ENCODE assay signal across 21 mouse cellular contexts in genomic region chr1:135485179-135485578, GRCm38 (mm10). TPM values are rescaled to one million over a fixed set of nuclear protein-coding genes. Genes with fewer than 3 reads are reported as not detected.
DNase-seq lines count a peak whose midpoint lies in the region; ATAC-seq and TF ChIP-seq lines count a peak whose summit lies in the region.
"Had no signal": no experiment of that assay in that cellular context is flagged by ENCODE, and none has a peak within 500 bp of the region (broad histone marks: within the 10 kb centered on the region; RNA-seq: fewer than 3 reads in every experiment).

No protein-coding gene starts in this region.

- peaks cover 70% of the 10 kb centered on the region for H3K4me1 ChIP-seq in heart, embryonic 13.5 days
- H3K4me1 ChIP-seq in midbrain, embryonic 10.5 days, result peaks cover 20% of the 10 kb centered on the region
- H3K4me1 ChIP-seq in midbrain, embryonic 15.5 days, result no peaks in the 10 kb centered on the region
- H3K4me1 ChIP-seq: forebrain, embryonic 13.5 days; hindbrain, embryonic 12.5 days had no signal

- peaks cover 44% of the 10 kb centered on the region for H3K36me3 ChIP-seq in heart, embryonic 13.5 days
- peaks cover 21% of the 10 kb centered on the region for H3K36me3 ChIP-seq in midbrain, embryonic 10.5 days
- H3K36me3 ChIP-seq in midbrain, embryonic 15.5 days (replicated peaks), result no peaks in the 10 kb centered on the region

- H3K9ac ChIP-seq in heart, embryonic 13.5 days, result no peak overlapping the region
- H3K9ac ChIP-seq in midbrain, embryonic 15.5 days, result no peak overlapping the region
- H3K9ac ChIP-seq: embryonic facial prominence, embryonic 13.5 days; forebrain, embryonic 13.5 days; forebrain, postnatal 0 days; heart, embryonic 15.5 days; hindbrain, embryonic 12.5 days had no signal

- WGBS in heart, embryonic 13.5 days, result 76% methylated on average over 7 of the region's 7 CpGs
- WGBS in midbrain, embryonic 10.5 days, result 86% methylated on average over 7 of the region's 7 CpGs
- WGBS in midbrain, embryonic 15.5 days, result 88% methylated on average over 7 of the region's 7 CpGs

- peak overlapping the region; percentile 32 for H3K27ac ChIP-seq in gastrocnemius, adult 2 months
- 0 out of 2 replicates have a peak overlapping the region, but pooled peaks have one; percentile 3 for H3K27ac ChIP-seq in heart, embryonic 13.5 days (replicated peaks)
- peak overlapping the region; percentile 29 for H3K27ac ChIP-seq in midbrain, embryonic 10.5 days (replicated peaks)
- no peak overlapping the region for H3K27ac ChIP-seq in midbrain, embryonic 15.5 days
- H3K27ac ChIP-seq: embryonic facial prominence, embryonic 13.5 days; forebrain, embryonic 13.5 days; heart, embryonic 15.5 days; hindbrain, embryonic 12.5 days; hindbrain, postnatal 0 days had no signal

- no peak overlapping the region for H3K4me3 ChIP-seq in gastrocnemius, adult 2 months
- no peak overlapping the region for H3K4me3 ChIP-seq in heart, embryonic 13.5 days
- H3K4me3 ChIP-seq in midbrain, embryonic 10.5 days, result no peak overlapping the region
- H3K4me3 ChIP-seq in midbrain, embryonic 15.5 days, result no peak overlapping the region
- H3K4me3 ChIP-seq: embryonic facial prominence, embryonic 13.5 days; forebrain, embryonic 13.5 days; heart, embryonic 15.5 days; hindbrain, embryonic 12.5 days had no signal

- ATAC-seq in heart, embryonic 13.5 days (ENCODE audit: extremely low read depth, insufficient number of reproducible peaks, low FRiP score, low TSS enrichment), result no peak
- ATAC-seq in midbrain, embryonic 15.5 days (replicated peaks), result no peak
- ATAC-seq: forebrain, embryonic 13.5 days; forebrain, postnatal 0 days; hindbrain, postnatal 0 days had no signal

- intact Hi-C loops in gastrocnemius, adult 2 months (cut with DNase I), result no loop called here

- DNase-seq in gastrocnemius, adult 2 months, result peak; percentile 43
- DNase-seq in gastrocnemius, postnatal 4 days (ENCODE audit: low spot score in 2 of 2), result no peak
- DNase-seq in heart, postnatal 4 days, result no peak
- DNase-seq in midbrain, embryonic 10.5 days (ENCODE audit: low spot score), result no peak
- peak; percentile 41 for DNase-seq in Muller cell, postnatal 12 days (ENCODE audit: inconsistent ontology term)
- no peak for DNase-seq in kidney, adult 11 months
- DNase-seq: adrenal gland, adult 2 months; adrenal gland, postnatal 25 days; cerebellum, adult 18-20 months; cerebellum, adult 9-11 months; cerebellum, postnatal 36 days; forebrain, postnatal 0 days; gastrocnemius, postnatal 25 days; kidney, adult 18-20 months had no signal

- no peak overlapping the region for H3K4me2 ChIP-seq in heart, embryonic 13.5 days
- no peak overlapping the region for H3K4me2 ChIP-seq in midbrain, embryonic 15.5 days
- H3K4me2 ChIP-seq: embryonic facial prominence, embryonic 13.5 days; forebrain, embryonic 13.5 days; heart, embryonic 15.5 days; hindbrain, embryonic 12.5 days had no signal

- no peaks in the 10 kb centered on the region for H3K27me3 ChIP-seq in heart, embryonic 13.5 days (replicated peaks)
- no peaks in the 10 kb centered on the region for H3K27me3 ChIP-seq in midbrain, embryonic 10.5 days (ENCODE audit: low read depth, poor library complexity, severe bottlenecking)
- no peaks in the 10 kb centered on the region for H3K27me3 ChIP-seq in midbrain, embryonic 15.5 days (replicated peaks)
- H3K27me3 ChIP-seq: embryonic facial prominence, embryonic 13.5 days; forebrain, embryonic 13.5 days; heart, embryonic 15.5 days; hindbrain, embryonic 12.5 days had no signal

- no peak for TF ChIP-seq CTCF in gastrocnemius, adult 2 months (IDR thresholded peaks at IDR 0.05)

- H3K9me3 ChIP-seq in heart, embryonic 13.5 days, result no peaks in the 10 kb centered on the region; the same call in 1 of the 2 replicates
- 0 out of 2 replicates have a peak, but pooled peaks cover 2% of the 10 kb centered on the region for H3K9me3 ChIP-seq in midbrain, embryonic 10.5 days (replicated peaks)
- no peaks in the 10 kb centered on the region for H3K9me3 ChIP-seq in midbrain, embryonic 15.5 days
- H3K9me3 ChIP-seq: embryonic facial prominence, embryonic 13.5 days; heart, embryonic 15.5 days had no signal

RNA-seq across cellular contexts. Expression of gene Ipo9, which starts 54.9 kb away (rescaled TPM):
- total RNA-seq in gastrocnemius, adult 2 months (2021), result 10 to 100 TPM; 24.0 to 27.8 TPM
- 10 to 100 TPM; 89.2 to 90.6 TPM for total RNA-seq in gastrocnemius, postnatal 4 days (2021)
- 76.6 and 80.2 TPM in 2 replicates for polyA plus RNA-seq in heart, embryonic 13.5 days (2015; fragmentation: Nextera tagmentation; extraction: Ambion mirVana)
- total RNA-seq in heart, postnatal 4 days (2021), result 100 to 1,000 TPM in 1 of 2 experiments, 10 to 100 TPM in 1; 95.5 to 116 TPM
- polyA plus RNA-seq in midbrain, embryonic 10.5 days (2016; fragmentation: Nextera tagmentation; extraction: Ambion mirVana), result 179 and 191 TPM in 2 replicates
- polyA plus RNA-seq in midbrain, embryonic 15.5 days (2015; fragmentation: Nextera tagmentation; extraction: Ambion mirVana), result 119 and 121 TPM in 2 replicates

Comparison
In these comparisons a context has a peak if more than half of its experiments do, and no peak if none do; other contexts are left out.
1. DNase-seq: peak in gastrocnemius, adult 2 months (single experiment) and Muller cell, postnatal 12 days (single experiment); none in gastrocnemius, postnatal 4 days (0 of 2), heart, postnatal 4 days (single experiment), midbrain, embryonic 10.5 days (single experiment) and kidney, adult 11 months (single experiment).